In genomic region chr12:100201363-100201711, GRCm38 (mm10) we compare ENCODE assay signal across 8 mouse cellular contexts. TPM values are rescaled to one million over a fixed set of nuclear protein-coding genes. Genes with fewer than 3 reads are reported as not detected.
DNase-seq lines count a peak whose midpoint lies in the region; ATAC-seq and TF ChIP-seq lines count a peak whose summit lies in the region.

No protein-coding gene starts in this region.

- peak overlapping the region; percentile 79 for H3K4me3 ChIP-seq in layer of hippocampus, adult 2 months
- peak overlapping the region; percentile 93 for H3K4me3 ChIP-seq in embryonic facial prominence, embryonic 10.5 days
- H3K4me3 ChIP-seq in intestine, embryonic 14.5 days (ENCODE audit: low read depth, low read length): peak overlapping the region; percentile 97
- peak overlapping the region; percentile 99 for H3K4me3 ChIP-seq in midbrain, postnatal 0 days (ENCODE audit: low read depth, low read length)

- peak overlapping the region; percentile 92 for H3K4me2 ChIP-seq in intestine, embryonic 14.5 days (ENCODE audit: low read length)
- H3K4me2 ChIP-seq in midbrain, postnatal 0 days (ENCODE audit: low read depth, low read length, poor library complexity, severe bottlenecking): peak overlapping the region; percentile 91

- ATAC-seq in intestine, embryonic 14.5 days (replicated peaks; ENCODE audit: low FRiP score, low TSS enrichment, low read depth): no peak
- no peak for ATAC-seq in midbrain, postnatal 0 days (ENCODE audit: low FRiP score)

- TF ChIP-seq CTCF in layer of hippocampus, adult 2 months (conservative IDR thresholded peaks at IDR 0.05): no peak
- no peak for TF ChIP-seq CTCF in midbrain, postnatal 0 days (IDR thresholded peaks at IDR 0.05)

- H3K9ac ChIP-seq in intestine, embryonic 14.5 days (ENCODE audit: low read length): peak overlapping the region; percentile 96
- H3K9ac ChIP-seq in midbrain, postnatal 0 days (replicated peaks; ENCODE audit: low read length, poor library complexity, severe bottlenecking): peak overlapping the region; percentile 91

- H3K4me1 ChIP-seq in embryonic facial prominence, embryonic 10.5 days: peaks cover 29% of the 10 kb centered on the region
- H3K4me1 ChIP-seq in intestine, embryonic 14.5 days (replicated peaks; ENCODE audit: control insufficient read depth, insufficient read depth, low read length): peaks cover 17% of the 10 kb centered on the region
- peaks cover 13% of the 10 kb centered on the region for H3K4me1 ChIP-seq in midbrain, postnatal 0 days (ENCODE audit: insufficient read depth, low read length)

- H3K36me3 ChIP-seq in embryonic facial prominence, embryonic 10.5 days (replicated peaks): peaks cover 41% of the 10 kb centered on the region
- peaks cover 42% of the 10 kb centered on the region for H3K36me3 ChIP-seq in intestine, embryonic 14.5 days (ENCODE audit: control insufficient read depth, insufficient read depth, low read length)
- H3K36me3 ChIP-seq in midbrain, postnatal 0 days (ENCODE audit: insufficient read depth, low read length): peaks cover 31% of the 10 kb centered on the region

- peak overlapping the region; percentile 100 for H3K27ac ChIP-seq in layer of hippocampus, adult 2 months
- H3K27ac ChIP-seq in embryonic facial prominence, embryonic 10.5 days (replicated peaks): no peak overlapping the region
- H3K27ac ChIP-seq in intestine, embryonic 14.5 days (ENCODE audit: low read depth): no peak overlapping the region
- peak overlapping the region; percentile 91 for H3K27ac ChIP-seq in midbrain, postnatal 0 days (ENCODE audit: low read depth, low read length)

- no peaks in the 10 kb centered on the region for H3K9me3 ChIP-seq in embryonic facial prominence, embryonic 10.5 days
- H3K9me3 ChIP-seq in intestine, embryonic 14.5 days (ENCODE audit: control insufficient read depth, low read length): no peaks in the 10 kb centered on the region
- H3K9me3 ChIP-seq in midbrain, postnatal 0 days (ENCODE audit: low read length): no peaks in the 10 kb centered on the region

- H3K27me3 ChIP-seq in embryonic facial prominence, embryonic 10.5 days (replicated peaks; ENCODE audit: low read depth, poor library complexity, severe bottlenecking): no peaks in the 10 kb centered on the region; the same call in 1 of the 2 replicates
- no peaks in the 10 kb centered on the region for H3K27me3 ChIP-seq in intestine, embryonic 14.5 days (replicated peaks; ENCODE audit: control insufficient read depth, insufficient read depth, low read length)
- H3K27me3 ChIP-seq in midbrain, postnatal 0 days (ENCODE audit: insufficient read depth, low read length): no peaks in the 10 kb centered on the region

- 60% methylated on average over 4 of the region's 4 CpGs for WGBS in embryonic facial prominence, embryonic 10.5 days
- 37% methylated on average over 4 of the region's 4 CpGs for WGBS in intestine, embryonic 14.5 days
- 11% methylated on average over 4 of the region's 4 CpGs for WGBS in midbrain, postnatal 0 days

- DNase-seq in layer of hippocampus, adult 2 months (ENCODE audit: low spot score in 2 of 2): no peak
- no peak for DNase-seq in layer of hippocampus, adult 18-20 months (ENCODE audit: low spot score in 2 of 2)
- DNase-seq in embryonic facial prominence, embryonic 10.5 days (ENCODE audit: low spot score): no peak
- no peak for DNase-seq in intestine, embryonic 14.5 days (ENCODE audit: low spot score)
- no peak for DNase-seq in midbrain, postnatal 0 days (ENCODE audit: low spot score)
- no peak for DNase-seq in right cerebral cortex, postnatal 25 days
- no peak for DNase-seq in cerebellum, adult 8-10 months
- DNase-seq in adrenal gland, postnatal 36 days: no peak

RNA-seq across cellular contexts. Expression of gene Calm1, which starts 2.1 kb away (rescaled TPM):
- total RNA-seq in layer of hippocampus, adult 2 months (2021): 1,000 to 10,000 TPM; 2,009 to 2,049 TPM
- total RNA-seq in layer of hippocampus, adult 18-20 months (2021): 1,000 to 10,000 TPM; 2,031 to 2,127 TPM
- 1,151 and 1,166 TPM in 2 replicates for polyA plus RNA-seq in embryonic facial prominence, embryonic 10.5 days (2016; fragmentation: Nextera tagmentation; extraction: Ambion mirVana)
- polyA plus RNA-seq in intestine, embryonic 14.5 days (2014; fragmentation: Nextera tagmentation; extraction: Ambion mirVana): 1,929 and 1,989 TPM in 2 replicates
- total RNA-seq in midbrain, postnatal 0 days (2014; rRNA removed): 1,086 and 1,419 TPM in 2 replicates
- polyA plus RNA-seq in midbrain, postnatal 0 days (2015; fragmentation: Nextera tagmentation; extraction: Ambion mirVana): 4,369 and 4,581 TPM in 2 replicates
- 100 to 1,000 TPM; 361 to 418 TPM for total RNA-seq in adrenal gland, postnatal 36 days (2021)

RNA-seq across cellular contexts. Expression of gene Nrde2, which starts 41.9 kb away (rescaled TPM):
- 10 to 100 TPM; 23.8 to 24.3 TPM for total RNA-seq in layer of hippocampus, adult 2 months (2021)
- 10 to 100 TPM; 16.8 to 17.4 TPM for total RNA-seq in layer of hippocampus, adult 18-20 months (2021)
- 16.0 and 16.2 TPM in 2 replicates for polyA plus RNA-seq in embryonic facial prominence, embryonic 10.5 days (2016; fragmentation: Nextera tagmentation; extraction: Ambion mirVana)
- 13.7 and 14.4 TPM in 2 replicates for polyA plus RNA-seq in intestine, embryonic 14.5 days (2014; fragmentation: Nextera tagmentation; extraction: Ambion mirVana)
- total RNA-seq in midbrain, postnatal 0 days (2014; rRNA removed): 13.9 and 23.4 TPM in 2 replicates
- 12.9 and 13.1 TPM in 2 replicates for polyA plus RNA-seq in midbrain, postnatal 0 days (2015; fragmentation: Nextera tagmentation; extraction: Ambion mirVana)
- total RNA-seq in adrenal gland, postnatal 36 days (2021): 10 to 100 TPM; 11.6 to 20.2 TPM

Comparison
In these comparisons a context has a peak if more than half of its experiments do, and no peak if none do; other contexts are left out.
1. H3K27ac ChIP-seq: peak in layer of hippocampus, adult 2 months (single experiment) and midbrain, postnatal 0 days (single experiment); none in embryonic facial prominence, embryonic 10.5 days (single experiment) and intestine, embryonic 14.5 days (single experiment).
2. Peak in every context shown above with its lines, with median percentiles within 50 percentile points of each other: H3K4me3 ChIP-seq.